Mouse (Mus musculus) layer of hippocampus, adult 9-11 months (tissue): ENCODE data around the gene Tmc2.

Experiments
- DNase-seq: peaks from one replicate; pipeline ENCODE4 v3.0.0; 2022

Tmc2 gene

GRCm38 (mm10) chr2:130194894-130195293 lies at the start of gene Tmc2:
Tmc2 (plus strand) TSS chr2:130195194.
- no peak for DNase-seq

- DNase-seq = no peak
Observed at GRCm38 (mm10) chr2:130146089-130146668, 48.8 kb upstream of the Tmc2 start.

- no peak for DNase-seq
Observed at GRCm38 (mm10) chr2:130155171-130155570, 39.8 kb upstream of the Tmc2 start.

GRCm38 (mm10) chr2:130155851-130156250 lies 39.1 kb upstream of the Tmc2 start:
- no peak for DNase-seq

GRCm38 (mm10) chr2:130157231-130158087 lies 37.5 kb upstream of the Tmc2 start:
- no peak for DNase-seq

GRCm38 (mm10) chr2:130158088-130158437 lies 36.9 kb upstream of the Tmc2 start:
- DNase-seq = no peak

- no peak for DNase-seq
Observed at GRCm38 (mm10) chr2:130162701-130163100, 32.3 kb upstream of the Tmc2 start.

- peak; percentile 76 for DNase-seq
Observed at GRCm38 (mm10) chr2:130166311-130167214, 28.4 kb upstream of the Tmc2 start.

GRCm38 (mm10) chr2:130167861-130168260 lies 27.1 kb upstream of the Tmc2 start:
- DNase-seq = peak; percentile 41

- DNase-seq = no peak
Observed at GRCm38 (mm10) chr2:130171674-130172073, 23.3 kb upstream of the Tmc2 start.

- no peak for DNase-seq
Observed at GRCm38 (mm10) chr2:130176820-130177219, 18.2 kb upstream of the Tmc2 start.

GRCm38 (mm10) chr2:130178381-130178705 lies 16.7 kb upstream of the Tmc2 start:
- DNase-seq = no peak

- DNase-seq = peak; percentile 90
Observed at GRCm38 (mm10) chr2:130178706-130179506, 16.1 kb upstream of the Tmc2 start, which contains the start of gene Snrpb. Snrpb (minus strand) TSS chr2:130179403.

- DNase-seq = peak; percentile 25
Observed at GRCm38 (mm10) chr2:130179507-130180019, 15.4 kb upstream of the Tmc2 start.

GRCm38 (mm10) chr2:130188391-130188790 lies 6.6 kb upstream of the Tmc2 start:
- no peak for DNase-seq

GRCm38 (mm10) chr2:130200961-130201360 lies 6.0 kb downstream of the Tmc2 start:
- DNase-seq = no peak

GRCm38 (mm10) chr2:130207376-130207775 lies 12.4 kb downstream of the Tmc2 start:
- no peak for DNase-seq

- no peak for DNase-seq
Observed at GRCm38 (mm10) chr2:130207996-130208395, 13.0 kb downstream of the Tmc2 start.

- no peak for DNase-seq
Observed at GRCm38 (mm10) chr2:130209636-130210035, 14.6 kb downstream of the Tmc2 start.

- peak; percentile 42 for DNase-seq
Observed at GRCm38 (mm10) chr2:130211581-130211980, 16.6 kb downstream of the Tmc2 start.

- no peak for DNase-seq
Observed at GRCm38 (mm10) chr2:130246912-130247311, 51.9 kb downstream of the Tmc2 start.

GRCm38 (mm10) chr2:130248226-130248625 lies 53.2 kb downstream of the Tmc2 start:
- no peak for DNase-seq
